In the genomic region with DNA sequence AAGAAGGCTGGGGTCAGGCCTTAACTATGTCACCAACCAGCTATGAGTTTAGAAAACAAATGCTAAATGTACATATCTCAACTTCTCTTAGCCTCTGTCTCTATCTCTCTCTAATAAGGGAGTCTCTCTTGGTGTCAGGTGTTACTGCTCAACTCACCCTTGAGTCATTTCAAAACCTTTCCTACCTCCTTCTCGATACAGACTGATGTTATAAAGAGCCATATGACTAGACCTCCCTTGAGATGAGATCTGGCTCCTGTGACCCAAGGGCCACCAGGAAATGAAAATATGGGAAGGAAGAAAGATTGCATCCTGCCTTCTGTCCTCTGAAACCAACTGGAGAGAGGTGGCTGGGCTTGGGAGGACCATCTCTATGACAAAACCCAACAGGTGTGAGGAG, we compare ENCODE assay signal across 27 mouse cellular contexts.
"Had no signal": no experiment of that assay in that cellular context is flagged by ENCODE, and none has a peak within 500 bp of the region (broad histone marks: within the 10 kb centered on the region; RNA-seq: fewer than 3 reads in every experiment).

No protein-coding gene starts in this region.

- H3K27ac ChIP-seq: embryonic facial prominence, embryonic 10.5 days; embryonic facial prominence, embryonic 12.5 days; embryonic facial prominence, embryonic 13.5 days; embryonic facial prominence, embryonic 15.5 days; forebrain, embryonic 10.5 days; forebrain, embryonic 12.5 days; forebrain, embryonic 13.5 days; forebrain, embryonic 15.5 days; gastrocnemius, adult 2 months; heart, adult 2 months; heart, embryonic 10.5 days had no signal

- ATAC-seq: forebrain, embryonic 13.5 days; forebrain, embryonic 15.5 days; forebrain, embryonic 16.5 days; forebrain, postnatal 0 days had no signal

- H3K9ac ChIP-seq: embryonic facial prominence, embryonic 12.5 days; embryonic facial prominence, embryonic 13.5 days; embryonic facial prominence, embryonic 15.5 days; forebrain, embryonic 12.5 days; forebrain, embryonic 13.5 days; forebrain, embryonic 15.5 days; forebrain, postnatal 0 days had no signal

- H3K9me3 ChIP-seq: embryonic facial prominence, embryonic 10.5 days; embryonic facial prominence, embryonic 12.5 days; embryonic facial prominence, embryonic 13.5 days; embryonic facial prominence, embryonic 15.5 days; forebrain, embryonic 10.5 days; forebrain, embryonic 12.5 days; forebrain, embryonic 13.5 days; forebrain, embryonic 15.5 days; heart, embryonic 10.5 days had no signal

- H3K4me1 ChIP-seq: embryonic facial prominence, embryonic 10.5 days; embryonic facial prominence, embryonic 12.5 days; embryonic facial prominence, embryonic 13.5 days; embryonic facial prominence, embryonic 15.5 days; forebrain, embryonic 10.5 days; forebrain, embryonic 12.5 days; forebrain, embryonic 13.5 days; forebrain, embryonic 15.5 days; heart, embryonic 10.5 days had no signal

- H3K4me3 ChIP-seq: embryonic facial prominence, embryonic 10.5 days; embryonic facial prominence, embryonic 12.5 days; embryonic facial prominence, embryonic 13.5 days; embryonic facial prominence, embryonic 15.5 days; erythroblast, embryonic 14.5 days; forebrain, embryonic 10.5 days; forebrain, embryonic 12.5 days; forebrain, embryonic 13.5 days; forebrain, embryonic 15.5 days; gastrocnemius, adult 2 months; heart, adult 2 months; heart, embryonic 10.5 days had no signal

- H3K27me3 ChIP-seq: embryonic facial prominence, embryonic 12.5 days; embryonic facial prominence, embryonic 13.5 days; embryonic facial prominence, embryonic 15.5 days; forebrain, embryonic 12.5 days; forebrain, embryonic 13.5 days; forebrain, embryonic 15.5 days had no signal

- H3K36me3 ChIP-seq: embryonic facial prominence, embryonic 10.5 days; embryonic facial prominence, embryonic 12.5 days; embryonic facial prominence, embryonic 13.5 days; embryonic facial prominence, embryonic 15.5 days; forebrain, embryonic 10.5 days; forebrain, embryonic 12.5 days; forebrain, embryonic 15.5 days; heart, embryonic 10.5 days had no signal

- DNase-seq: cerebellum, adult 8-10 months; cerebellum, adult 9-10 months; cerebellum, adult 9-11 months; cerebellum, postnatal 10 days; cerebellum, postnatal 14 days; cerebellum, postnatal 25 days; cerebellum, postnatal 36 days; embryo, embryonic 11 days; forebrain, postnatal 0 days; gastrocnemius, adult 2 months; gastrocnemius, postnatal 10 days; gastrocnemius, postnatal 14 days; gastrocnemius, postnatal 25 days; gastrocnemius, postnatal 36 days; heart, adult 18-20 months; heart, adult 2 months had no signal

- H3K4me2 ChIP-seq: embryonic facial prominence, embryonic 12.5 days; embryonic facial prominence, embryonic 13.5 days; embryonic facial prominence, embryonic 15.5 days; forebrain, embryonic 12.5 days; forebrain, embryonic 13.5 days; forebrain, embryonic 15.5 days had no signal
